Mouse (Mus musculus) mature B cell (primary cell): ENCODE results near the gene Elp1.

Experiments used
- in situ Hi-C: fragments of 300-500 bp; cut with MboI; formaldehyde crosslinking; loops from 2 replicates; pipeline ENCODE4 v1.14.3; 2019

Gene Elp1

DNA sequence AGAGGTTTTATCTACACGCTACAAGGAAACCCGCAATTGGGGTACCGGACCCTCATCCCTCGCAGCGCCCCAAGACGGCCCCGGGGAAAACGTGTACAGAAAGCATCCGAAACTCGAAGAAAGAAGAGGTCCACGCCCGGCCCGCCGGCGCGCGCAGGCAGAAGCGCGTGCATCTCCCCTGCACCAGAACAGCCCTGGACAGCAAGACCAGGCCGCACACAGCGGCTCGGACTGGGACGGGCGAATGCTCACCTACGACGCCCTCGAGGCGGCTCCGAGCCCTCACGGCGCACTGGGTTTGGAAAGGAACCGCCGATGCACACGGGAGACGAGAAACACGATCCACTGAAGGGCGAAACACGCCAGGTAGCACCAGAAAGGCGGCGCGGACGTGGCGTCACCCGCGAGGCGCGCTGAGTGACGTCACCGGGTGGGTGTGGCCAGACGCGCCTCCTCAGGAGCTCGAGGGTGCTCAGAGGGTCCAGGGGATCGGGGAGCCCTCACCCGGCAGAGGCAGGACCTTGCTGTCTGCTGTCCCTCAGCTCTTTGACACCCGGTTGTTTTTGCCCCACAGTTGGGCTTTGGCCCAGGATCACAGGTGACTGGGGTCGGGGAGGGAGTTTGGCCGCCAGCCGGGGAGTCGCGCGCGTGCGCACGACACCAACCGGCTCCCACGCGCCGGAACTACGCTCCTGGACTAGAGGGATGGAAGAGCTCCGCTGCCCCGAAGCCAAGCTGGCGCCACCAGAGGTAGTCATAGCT lies at the start of gene Elp1, which contains the start of gene Fam206a:
Gene Elp1, minus strand, starts transcription at position 425 of the 762 bp plus-strand sequence.
Gene Fam206a, plus strand, starts transcription at position 439 of the 762 bp plus-strand sequence.
- in situ Hi-C loops = no loop called here

DNA sequence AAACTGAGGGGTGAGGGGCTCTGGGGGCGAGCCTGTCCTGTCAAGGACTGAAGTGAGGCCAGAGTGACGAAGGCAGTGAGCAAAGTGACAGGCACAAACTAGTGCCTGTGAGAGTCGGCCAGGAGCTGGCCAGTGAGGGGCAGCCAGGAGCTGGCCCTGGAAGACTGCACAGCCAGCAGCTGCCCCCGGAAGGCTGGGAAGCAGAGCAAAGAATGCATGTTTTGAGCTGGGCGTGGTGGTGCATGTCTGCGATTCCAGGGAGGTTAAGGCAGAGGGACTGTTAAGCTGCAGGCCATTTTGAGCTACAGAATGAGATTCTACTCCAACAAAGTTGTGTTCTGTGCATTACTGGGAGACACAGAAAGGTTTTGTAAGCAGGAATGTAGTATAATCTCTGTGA lies 48.6 kb upstream of the Elp1 start:
- in situ Hi-C loops = no loop called here

DNA sequence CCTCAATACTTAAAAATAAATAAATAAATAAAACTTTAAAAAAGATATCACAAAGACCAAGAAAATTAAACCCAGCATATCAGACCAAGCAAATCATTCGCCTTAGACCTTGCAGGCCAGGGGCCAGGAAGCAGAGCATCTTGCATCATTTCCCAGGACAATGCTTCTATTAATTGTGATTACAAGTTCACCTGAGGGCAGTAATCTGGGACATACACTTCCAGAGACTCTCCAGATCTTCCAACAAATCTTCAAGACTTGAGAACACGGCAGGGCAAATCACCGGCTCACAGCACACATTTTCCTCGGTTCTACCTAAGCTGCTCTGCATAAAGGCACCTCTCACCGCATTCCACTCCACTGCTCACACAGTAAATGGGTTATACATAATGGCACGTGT lies 45.9 kb upstream of the Elp1 start:
- in situ Hi-C loops = no loop called here

DNA sequence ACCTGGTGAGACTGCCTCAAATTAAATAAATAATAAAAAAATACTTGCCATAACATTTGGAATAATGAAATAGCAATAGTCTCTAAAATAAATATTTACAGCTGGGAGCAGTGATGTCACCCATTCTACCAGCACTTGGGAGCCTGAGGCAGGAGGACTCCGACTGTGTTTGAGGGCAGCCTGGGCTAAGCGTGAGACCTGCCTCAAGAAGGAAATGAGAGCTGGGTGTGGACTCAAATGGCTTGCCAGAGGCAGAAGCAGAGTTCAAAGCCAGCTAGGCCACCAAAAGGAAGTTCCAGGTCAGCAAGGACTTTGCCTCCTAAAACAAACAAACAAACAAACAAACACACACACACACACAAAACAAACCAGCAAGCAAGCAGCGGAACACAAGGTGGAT lies 45.3 kb upstream of the Elp1 start:
- in situ Hi-C loops = no loop called here

DNA sequence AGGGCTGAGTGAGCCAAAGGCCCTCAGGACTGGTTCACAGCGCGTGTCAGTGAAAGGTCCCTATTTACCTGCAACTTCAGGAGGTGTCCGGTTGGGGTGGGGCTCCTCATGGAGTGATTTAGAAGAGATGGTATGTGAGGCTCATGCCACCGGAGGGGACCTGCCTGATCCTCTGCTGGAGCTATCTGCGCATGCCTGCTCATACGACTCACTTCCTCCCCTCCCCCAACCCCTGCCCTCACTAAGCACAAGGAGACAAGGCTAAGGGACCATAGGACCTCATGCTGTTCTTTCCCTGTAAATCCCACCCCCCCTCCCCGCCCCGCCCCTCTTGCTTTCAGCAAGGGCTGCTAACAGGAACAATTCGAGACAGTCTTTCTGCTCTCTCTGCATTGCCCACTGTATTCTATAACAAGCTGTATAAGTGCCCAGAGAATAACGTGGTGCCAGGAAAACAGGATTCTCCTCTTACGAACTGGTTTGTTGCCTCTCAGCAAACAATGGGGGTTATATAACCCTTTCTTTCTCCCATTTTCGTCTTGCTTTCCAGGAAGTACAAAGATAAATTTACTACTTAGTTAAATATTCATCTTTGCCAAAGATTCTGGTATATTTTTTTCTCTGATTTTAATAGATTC lies 43.9 kb upstream of the Elp1 start:
- in situ Hi-C loops = no loop called here

DNA sequence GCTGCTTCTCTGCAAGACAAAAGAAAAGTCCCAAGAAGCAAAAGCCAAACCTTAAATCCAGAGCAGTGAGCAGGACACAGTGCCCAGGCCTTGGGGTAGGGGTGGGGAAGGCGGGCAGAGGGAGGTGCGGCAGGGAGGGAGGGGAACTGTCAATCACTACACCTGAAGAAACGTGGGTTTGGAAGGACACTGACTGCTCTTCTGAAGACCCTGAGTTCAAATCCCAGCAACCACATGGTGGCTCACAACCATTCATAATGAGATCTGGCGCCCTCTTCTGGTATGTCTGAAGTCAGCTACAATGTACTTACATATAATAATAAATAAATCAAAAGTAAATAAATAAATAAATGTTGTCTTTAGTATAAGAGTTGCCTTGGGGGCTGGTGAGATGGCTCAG lies 42.8 kb upstream of the Elp1 start:
- in situ Hi-C loops = no loop called here

DNA sequence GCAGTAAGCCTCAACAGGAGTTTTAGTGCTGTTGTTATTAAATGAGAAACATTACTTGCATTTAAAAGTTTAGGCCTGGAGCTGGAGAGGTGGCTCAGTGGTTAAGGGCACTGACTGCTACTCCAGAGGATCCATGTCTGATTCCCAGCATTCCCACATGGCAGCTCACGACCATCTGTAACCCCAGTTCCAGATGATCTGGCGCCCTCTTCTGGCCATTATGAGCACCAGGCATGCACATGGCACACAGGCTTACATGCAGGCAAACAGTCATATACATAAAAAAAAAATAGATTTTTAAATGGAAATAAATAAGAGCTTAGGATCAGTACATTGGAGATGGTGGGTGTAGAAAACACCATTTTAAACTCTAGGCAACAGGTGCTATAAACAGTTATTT lies 41.8 kb upstream of the Elp1 start:
- in situ Hi-C loops = no loop called here

DNA sequence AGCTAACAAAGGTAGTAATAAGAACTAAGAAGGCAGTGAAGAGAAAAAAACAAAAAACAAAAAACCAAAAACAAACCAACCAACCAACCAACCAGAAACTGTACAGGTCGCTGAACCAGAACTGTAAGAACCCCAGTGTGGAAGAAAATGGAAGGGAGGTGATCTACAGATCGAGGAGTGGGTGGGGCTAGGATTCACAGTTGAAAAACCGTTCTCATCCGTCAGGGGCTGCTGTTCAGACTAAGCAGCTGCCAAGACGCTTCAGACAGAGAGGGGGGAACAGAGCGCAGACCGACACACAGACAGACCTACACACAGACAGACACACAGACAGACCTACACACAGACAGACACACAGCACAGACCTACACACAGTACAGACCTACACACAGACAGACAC lies 40.4 kb upstream of the Elp1 start:
- in situ Hi-C loops = no loop called here

DNA sequence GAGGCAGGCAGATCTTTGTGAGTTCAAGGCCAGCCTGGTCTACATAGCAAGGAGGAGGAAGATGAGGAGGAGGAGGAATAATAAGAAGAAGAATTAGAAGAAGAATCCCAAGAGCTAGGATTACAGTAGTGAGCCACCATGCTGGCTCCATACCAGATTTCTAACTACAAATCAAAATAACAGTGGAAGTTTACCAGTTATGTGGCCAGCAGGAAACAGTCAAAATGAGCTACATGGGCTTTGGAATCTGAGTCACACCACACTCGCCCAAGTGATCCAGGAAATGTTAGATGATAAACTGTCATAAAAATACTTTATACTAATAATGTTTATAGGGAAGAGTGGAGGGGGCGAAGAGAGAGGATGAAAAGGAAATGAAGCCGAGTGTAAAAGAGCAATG lies 38.2 kb upstream of the Elp1 start:
- in situ Hi-C loops = no loop called here

DNA sequence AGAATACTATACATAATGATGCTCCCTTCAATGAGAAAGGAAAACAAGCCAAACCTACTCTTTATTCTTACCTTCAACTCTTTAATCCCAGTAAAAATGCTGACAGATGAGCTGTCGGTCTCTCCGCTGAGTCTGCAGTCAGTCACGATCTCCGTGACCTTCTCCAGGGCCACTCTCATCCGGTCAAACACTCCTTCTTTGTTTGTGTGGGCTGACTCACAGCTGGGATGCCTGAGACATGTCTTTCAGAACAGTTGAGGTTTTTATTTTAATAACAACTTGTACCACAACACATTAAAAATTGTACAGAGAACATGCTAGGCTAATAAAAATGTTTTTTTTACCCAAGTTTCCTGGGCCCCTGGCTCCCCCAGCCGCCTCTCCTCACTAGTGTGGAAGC lies 35.5 kb upstream of the Elp1 start:
- in situ Hi-C loops = no loop called here

DNA sequence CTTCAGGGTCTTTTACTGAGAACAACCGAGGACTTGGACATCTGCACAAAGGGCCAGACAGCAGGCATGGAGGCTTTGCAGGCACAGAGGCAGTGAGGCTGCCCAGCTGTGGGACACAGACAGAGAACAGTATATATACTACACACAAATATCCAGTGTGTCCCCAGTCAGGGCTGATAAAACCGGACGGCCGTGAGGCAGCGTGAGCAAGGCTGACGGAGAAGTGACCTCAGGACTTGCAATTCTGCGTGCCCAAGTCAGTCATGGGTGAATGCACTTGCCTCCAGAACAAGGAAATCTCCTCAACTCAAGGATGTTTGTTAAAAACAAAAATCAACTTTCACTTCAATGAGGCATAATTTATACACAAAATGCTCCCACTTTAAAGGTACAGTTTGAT lies 29.9 kb upstream of the Elp1 start:
- in situ Hi-C loops = no loop called here

DNA sequence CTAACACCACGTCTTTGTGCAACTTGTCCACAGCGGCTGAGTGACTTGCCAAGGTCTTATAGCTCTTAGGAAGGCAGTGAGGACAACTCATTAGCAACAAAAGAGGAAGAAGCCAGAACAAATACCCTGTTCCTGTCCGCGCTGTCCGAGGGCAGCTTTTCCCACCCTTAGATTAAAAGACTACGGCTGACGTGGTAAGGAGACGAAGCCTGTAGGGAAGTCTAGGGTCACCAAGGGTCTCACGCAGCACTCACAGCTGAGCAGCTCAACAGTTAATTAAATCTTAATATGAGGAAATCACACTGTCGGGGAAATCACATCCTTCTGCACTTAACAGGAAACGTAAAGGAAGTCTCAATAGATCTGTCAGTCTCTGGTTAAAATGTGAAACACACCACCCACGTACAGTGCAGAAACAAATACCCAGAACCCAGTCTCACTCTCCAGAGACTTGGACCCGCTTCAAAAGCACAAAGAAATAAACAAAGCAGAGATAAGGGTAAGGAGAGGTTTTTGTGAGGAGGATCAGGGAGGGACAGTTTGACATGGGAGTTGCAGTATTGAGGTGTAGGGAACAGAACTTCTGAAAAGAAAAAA lies 29.0 kb upstream of the Elp1 start:
- in situ Hi-C loops = no loop called here

DNA sequence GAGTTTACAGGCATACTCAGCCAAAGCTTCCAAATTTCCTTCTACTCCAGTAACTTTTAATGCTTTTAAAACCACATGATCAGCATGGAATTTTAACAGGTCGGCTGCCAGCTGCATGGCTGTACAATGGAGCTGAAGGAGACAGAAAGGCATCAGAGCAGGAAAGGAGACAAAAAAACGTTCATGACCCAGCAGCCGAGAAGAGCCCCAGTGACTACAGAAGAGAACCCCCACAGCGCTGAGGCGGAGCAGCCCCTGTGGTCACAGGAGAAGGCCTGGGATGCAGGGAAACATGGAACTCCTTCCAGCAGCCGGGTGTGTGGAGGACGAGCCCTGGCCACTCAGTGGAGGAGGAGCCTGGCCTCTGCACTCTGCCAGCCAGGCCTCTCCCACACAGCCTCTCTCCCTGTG lies 27.4 kb upstream of the Elp1 start:
- in situ Hi-C loops = no loop called here

DNA sequence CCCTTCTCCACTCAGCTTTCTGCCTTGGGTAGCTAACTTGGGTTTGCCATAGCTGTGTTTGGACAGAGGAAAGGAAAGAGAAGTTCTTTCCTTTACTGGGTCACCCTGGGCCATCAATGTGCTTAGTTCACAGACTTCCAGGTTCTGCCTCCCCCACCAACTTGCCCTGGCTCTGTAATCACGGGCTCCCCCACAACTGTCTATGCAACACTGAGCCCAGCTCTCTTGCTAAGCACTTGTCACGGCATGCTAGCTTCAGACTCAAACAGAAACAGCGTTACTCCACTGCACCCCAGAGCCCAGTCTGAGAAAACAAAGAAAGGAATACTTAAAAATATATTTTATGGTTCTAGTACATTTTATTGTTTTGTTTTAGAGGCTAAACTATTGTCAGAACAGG lies 26.8 kb upstream of the Elp1 start:
- in situ Hi-C loops = no loop called here

DNA sequence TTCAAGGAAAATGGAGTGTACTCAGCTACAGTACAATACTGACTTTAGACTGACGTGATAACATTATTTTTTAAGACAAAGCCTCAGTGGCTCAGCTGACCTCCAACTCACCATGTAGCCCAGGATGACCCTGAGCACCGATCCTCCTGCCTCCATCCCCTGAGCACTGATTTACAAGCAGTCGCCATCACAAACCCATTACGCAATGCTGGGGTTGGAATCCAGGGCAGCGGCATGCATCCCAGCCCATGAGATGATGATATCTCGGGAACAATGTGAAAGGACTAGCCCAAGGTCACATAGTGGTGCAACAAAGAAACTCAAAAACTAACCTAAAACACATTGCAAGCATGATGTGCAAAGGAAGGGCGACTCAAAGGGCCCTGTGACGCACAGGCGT lies 22.1 kb upstream of the Elp1 start:
- in situ Hi-C loops = no loop called here

DNA sequence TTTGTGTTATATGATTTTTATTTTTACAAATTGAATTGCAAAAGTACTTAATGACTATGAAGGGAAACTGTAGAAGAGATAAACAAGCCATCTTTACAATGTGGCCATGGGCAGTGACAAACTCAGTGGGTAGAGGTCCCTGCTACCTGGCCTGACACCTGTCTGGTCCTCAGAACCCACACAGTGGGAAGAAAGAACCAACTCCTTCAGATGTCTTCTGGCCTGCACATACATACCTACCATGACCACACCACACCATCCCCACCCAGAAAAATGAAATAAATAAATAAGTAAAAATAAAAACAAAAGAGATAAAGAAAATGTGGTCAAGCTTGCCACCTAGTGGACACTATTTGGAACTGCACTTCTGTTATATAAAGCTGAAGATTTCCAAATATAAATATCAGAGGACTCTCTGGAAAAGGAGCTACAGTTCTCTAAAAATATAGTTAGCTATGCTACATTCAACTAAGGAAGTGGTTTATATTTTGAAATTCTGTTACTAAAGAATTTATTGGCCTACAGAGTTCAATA lies 18.0 kb upstream of the Elp1 start:
- in situ Hi-C loops = no loop called here

DNA sequence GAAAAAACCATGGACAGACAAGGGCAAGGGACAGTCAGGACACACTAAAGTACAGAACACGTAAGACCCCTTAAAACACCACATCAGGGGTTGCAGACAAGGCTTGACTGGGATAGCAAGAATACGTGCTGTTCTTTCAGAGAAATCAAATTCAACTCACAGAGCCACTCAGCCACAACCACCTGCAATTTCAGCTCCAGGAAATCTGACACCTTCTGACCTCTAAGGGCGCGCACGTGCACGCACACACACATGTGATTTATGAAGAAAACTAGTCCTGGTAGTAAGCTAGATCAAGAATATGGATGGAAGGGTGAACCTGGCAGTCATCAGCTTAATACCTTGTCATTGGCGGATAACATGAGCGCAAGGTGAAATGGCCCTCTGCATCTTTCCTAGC lies 13.0 kb upstream of the Elp1 start:
- in situ Hi-C loops = no loop called here

DNA sequence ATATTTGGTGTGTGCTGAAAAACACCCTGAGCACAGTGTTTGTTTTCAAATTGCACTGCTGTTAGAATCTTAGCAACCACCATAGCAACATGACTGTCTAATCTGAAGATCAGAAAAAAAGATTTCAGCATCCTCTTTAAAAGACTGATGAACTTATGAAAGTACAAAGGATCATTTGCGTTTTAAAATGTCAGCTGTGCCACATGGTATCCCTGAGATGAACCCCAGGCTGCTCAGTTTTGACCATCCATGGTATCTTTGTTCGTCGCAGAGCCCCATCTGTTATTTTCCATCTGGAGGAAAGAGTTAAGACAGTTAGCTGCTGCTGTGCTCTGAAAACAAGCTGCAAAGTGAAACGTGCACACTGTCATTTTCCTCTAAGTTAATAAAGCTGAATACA lies 10.0 kb upstream of the Elp1 start:
- in situ Hi-C loops = no loop called here

DNA sequence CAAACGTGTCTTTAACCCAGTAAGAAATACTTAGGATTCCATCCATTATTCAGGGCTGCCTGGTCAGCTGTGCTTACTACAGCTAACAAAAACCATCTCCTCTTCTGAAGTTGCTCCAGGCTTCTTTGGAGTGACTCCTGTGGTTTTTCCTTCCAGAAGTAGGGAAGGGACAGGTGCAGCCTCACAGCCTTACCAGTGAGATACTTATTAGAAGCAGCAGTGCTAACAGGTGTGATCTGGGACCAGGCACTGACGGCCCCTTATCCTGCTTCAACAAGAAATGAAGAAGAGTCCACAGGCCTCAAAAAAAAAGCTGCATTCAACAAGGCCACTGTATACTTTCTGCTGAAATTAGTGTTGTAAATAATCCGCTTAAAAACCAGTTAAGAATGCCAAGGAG lies 9.5 kb upstream of the Elp1 start:
- in situ Hi-C loops = no loop called here

DNA sequence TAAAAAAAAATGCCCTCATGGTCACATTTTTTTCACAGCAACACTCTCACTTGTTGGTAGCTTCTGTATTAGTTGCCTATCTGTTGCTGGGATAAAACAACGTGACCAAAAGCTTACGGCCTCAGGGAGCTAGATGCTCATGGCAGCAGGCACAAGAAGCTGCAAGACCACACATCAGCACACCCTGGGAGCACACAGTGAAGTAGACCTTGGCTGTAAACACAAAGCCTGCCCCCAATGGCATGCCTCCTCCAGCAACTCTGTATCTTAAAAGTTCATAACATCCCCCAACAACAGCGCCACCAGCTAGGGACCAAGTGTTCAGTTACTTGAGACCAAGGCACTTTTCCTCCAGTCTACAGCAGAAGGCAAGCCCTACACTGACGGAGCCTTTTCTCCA lies 6.9 kb upstream of the Elp1 start:
- in situ Hi-C loops = no loop called here

DNA sequence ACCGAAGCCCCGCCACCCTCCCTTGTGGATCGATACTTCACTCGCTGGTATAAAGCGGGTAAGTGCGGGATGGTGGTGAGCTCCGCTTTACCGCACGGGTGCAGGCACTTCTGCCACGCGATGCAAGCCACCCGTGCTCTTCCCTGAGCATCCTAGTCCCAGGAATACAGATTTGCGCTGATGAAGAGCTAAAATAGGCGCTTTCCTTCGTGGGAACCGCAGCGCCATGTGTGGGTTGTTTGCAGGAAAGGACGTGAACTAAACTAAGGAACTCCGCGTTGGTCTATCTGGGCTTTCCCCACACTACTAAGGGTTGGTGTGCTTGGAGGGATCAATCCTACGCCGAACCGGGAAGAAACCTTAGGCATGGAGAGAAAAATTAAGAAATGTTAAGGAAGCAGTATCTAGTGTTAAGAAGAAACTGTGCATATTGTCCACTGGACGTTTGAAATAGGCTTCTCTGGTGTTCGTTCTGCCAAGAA lies 579 bp upstream of the Elp1 start:
- in situ Hi-C loops = no loop called here

DNA sequence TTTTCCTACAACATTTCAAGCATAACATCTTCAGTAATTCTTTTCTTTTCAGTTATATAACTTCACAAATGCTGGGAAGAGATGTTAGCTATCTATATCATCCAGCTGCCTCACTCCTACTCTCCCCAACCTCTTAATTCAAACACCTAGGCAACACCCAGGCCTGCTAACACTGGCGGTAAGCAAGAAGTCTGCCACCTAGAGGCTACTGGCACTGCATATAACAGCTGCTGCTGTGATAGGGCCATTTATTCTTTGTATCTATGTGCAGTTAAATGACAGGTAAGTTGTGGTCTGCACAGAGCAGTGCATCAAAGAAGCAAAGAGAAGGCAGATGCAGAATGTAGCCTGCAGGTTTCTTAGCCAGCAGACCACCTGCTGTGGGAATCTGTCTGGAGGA lies 10.8 kb downstream of the Elp1 start:
- in situ Hi-C loops = no loop called here

DNA sequence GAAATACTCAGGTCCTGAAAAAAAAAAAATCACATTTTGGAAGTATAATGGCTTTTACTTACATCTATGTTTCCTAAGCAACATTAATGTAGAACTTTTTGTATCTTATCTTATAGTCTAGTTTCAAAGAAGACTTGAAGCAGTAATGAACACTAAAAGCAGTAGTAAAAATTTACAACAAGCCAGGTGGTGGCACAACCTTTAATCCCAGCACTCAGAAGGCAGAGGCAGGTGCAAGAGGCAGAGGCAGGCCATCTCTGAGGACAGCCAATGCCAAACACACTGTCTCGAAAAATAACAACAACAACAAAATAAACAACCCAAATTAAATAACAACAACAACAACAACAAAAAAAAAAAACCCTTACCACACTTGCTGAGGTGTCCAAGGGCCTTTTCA lies 31.1 kb downstream of the Elp1 start:
- in situ Hi-C loops = no loop called here
